Mouse (Mus musculus) liver, embryonic 11.5 days (tissue): ENCODE data around the gene Veph1. TPM values are rescaled to one million over a fixed set of nuclear protein-coding genes. Genes with fewer than 3 reads are reported as not detected.

Source experiments
- ATAC-seq: fragments of 200-750 bp; cut with Nextera tagmentation; replicated peaks from 2 replicates; pipeline ENCODE4 v1.8.0; 2017; ENCODE audit warnings: moderate number of reproducible peaks, mild to moderate bottlenecking, moderate TSS enrichment, moderate library complexity; ENCODE audit not compliant: low FRiP score
- DNase-seq: peaks from one replicate; pipeline ENCODE4 v3.0.0-alpha.2; 2017; ENCODE audit warnings: low spot score
- H3K27ac ChIP-seq: fragments of 300-500 bp; sonication (generic); 2 replicates; pipeline ENCODE4 v1.5.1; 2014; ENCODE audit warnings: mild to moderate bottlenecking, low read depth, low read length, control low read depth
- H3K27me3 ChIP-seq: fragments of 300-500 bp; sonication (generic); replicated peaks from 2 replicates; pipeline ENCODE4 v1.6.1; 2014; ENCODE audit warnings: low read length, mixed read lengths; ENCODE audit not compliant: control insufficient read depth, insufficient read depth
- H3K36me3 ChIP-seq: fragments of 300-500 bp; sonication (generic); 2 replicates; pipeline ENCODE4 v1.6.1; 2014; ENCODE audit warnings: mild to moderate bottlenecking, low read length, moderate library complexity, mixed read lengths; ENCODE audit not compliant: control insufficient read depth, insufficient read depth
- H3K4me1 ChIP-seq: fragments of 300-500 bp; sonication (generic); replicated peaks from 2 replicates; pipeline ENCODE4 v1.6.1; 2014; ENCODE audit warnings: low read length, mixed read lengths; ENCODE audit not compliant: control insufficient read depth, insufficient read depth
- H3K4me2 ChIP-seq: fragments of 300-500 bp; sonication (generic); 2 replicates; pipeline ENCODE4 v1.6.1; 2014; ENCODE audit warnings: mild to moderate bottlenecking, control low read depth, moderate library complexity
- H3K4me3 ChIP-seq: fragments of 300-500 bp; sonication (generic); 2 replicates; pipeline ENCODE4 v1.5.1; 2014; ENCODE audit warnings: low read depth, low read length, control low read depth
- H3K9ac ChIP-seq: fragments of 300-500 bp; sonication (generic); 2 replicates; pipeline ENCODE4 v1.6.1; 2014; ENCODE audit warnings: low read depth, low read length, control low read depth
- H3K9me3 ChIP-seq: fragments of 300-500 bp; sonication (generic); 2 replicates; pipeline ENCODE4 v1.6.1; 2016; ENCODE audit warnings: low read length, inconsistent platforms, mixed read lengths; ENCODE audit not compliant: control insufficient read depth
- WGBS: fragments of 180-500 bp; shearing (Covaris S2); extraction: QIAGEN DNeasy Blood & Tissue Kit; methylation state at CpG from one replicate; pipeline ENCODE4 v1.1.7; 2014; 5-methylcytosine and 5-hydroxymethylcytosine counted together
- polyA plus RNA-seq: library from polyadenylated mRNA; unstranded; fragments of >200 nt; fragmentation: Nextera tagmentation; extraction: Ambion mirVana; gene quantifications from 2 replicates; pipeline ENCODE4 v1.2.1, GENCODE M21; 2014

Gene Veph1
- polyA plus RNA-seq, 1 experiment from 2014 or later = 0.14 TPM

DNA sequence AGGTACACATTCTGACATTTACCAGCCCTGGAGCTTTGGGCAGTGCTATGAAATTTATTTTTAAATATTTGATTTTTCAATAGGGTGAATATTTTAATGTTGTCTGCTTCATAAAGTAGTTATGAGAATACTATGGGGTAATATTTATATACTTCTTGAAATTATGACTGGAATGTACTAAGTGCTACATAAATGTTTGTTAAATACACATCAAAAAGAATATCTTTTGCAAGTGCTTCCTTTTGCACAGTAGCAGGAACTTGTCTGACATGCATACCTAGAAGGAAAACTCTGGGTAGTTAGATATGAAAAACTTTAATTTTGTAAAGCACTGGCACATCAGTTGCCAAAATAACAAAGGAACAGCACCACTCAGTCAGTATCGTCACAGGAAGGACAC lies 13.9 kb upstream of the Veph1 start:
- Histone ChIP-seq H3K9me3 (no peaks in the 10 kb centered on the region), H3K4me3 (no peak overlapping the region), H3K4me1 (no peaks in the 10 kb centered on the region), H3K27ac (no peak overlapping the region), H3K27me3 (no peaks in the 10 kb centered on the region), H3K36me3 (no peaks in the 10 kb centered on the region), H3K9ac (no peak overlapping the region), H3K4me2 (no peak overlapping the region)
- ATAC-seq (no peak), DNase-seq (no peak)
- 81% methylated on average over 1 of the region's 1 CpGs for WGBS

DNA sequence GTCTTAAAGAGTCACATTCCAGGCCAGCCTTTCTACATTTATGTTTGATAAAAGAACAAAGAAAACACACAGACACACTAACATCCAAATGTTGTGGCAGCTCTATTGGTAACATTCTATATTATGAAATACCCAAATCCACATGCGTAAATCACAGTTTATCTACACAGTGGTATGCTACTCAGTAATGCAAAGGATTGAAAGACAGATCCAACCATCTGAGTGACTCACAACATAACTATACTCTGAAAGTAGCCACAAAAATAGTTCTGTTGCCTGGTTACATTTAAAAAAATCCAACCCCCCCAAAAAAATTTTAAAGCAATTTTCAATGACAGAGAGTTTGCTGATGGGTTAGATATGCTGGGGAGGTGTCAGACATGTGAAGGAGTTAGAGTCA lies 12.9 kb upstream of the Veph1 start:
- DNase-seq = no peak
- H3K9ac ChIP-seq = no peak overlapping the region
- 98% methylated on average over 1 of the region's 1 CpGs for WGBS
- H3K27me3 ChIP-seq = no peaks in the 10 kb centered on the region
- H3K27ac ChIP-seq = no peak overlapping the region
- H3K4me1 ChIP-seq = no peaks in the 10 kb centered on the region
- H3K4me2 ChIP-seq = no peak overlapping the region
- no peak for ATAC-seq
- no peak overlapping the region for H3K4me3 ChIP-seq
- no peaks in the 10 kb centered on the region for H3K9me3 ChIP-seq
- no peaks in the 10 kb centered on the region for H3K36me3 ChIP-seq

DNA sequence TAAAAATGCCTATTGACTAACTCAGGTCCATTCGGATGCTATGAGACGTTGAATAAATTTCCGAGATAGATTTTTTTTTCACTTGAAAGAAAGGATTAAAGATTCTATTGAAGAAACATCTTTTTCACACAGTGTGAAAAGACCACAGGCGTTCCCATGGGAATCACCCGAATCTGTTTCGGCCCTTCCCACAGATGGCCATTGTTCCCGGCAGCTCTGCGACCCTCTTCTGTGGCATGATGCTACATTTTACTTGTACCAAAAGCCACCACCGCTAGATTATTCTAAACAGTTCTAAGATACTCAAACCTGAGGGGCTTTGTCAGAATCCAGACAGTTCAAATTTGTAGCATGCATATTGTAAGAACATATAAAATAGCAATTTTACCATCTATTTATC lies 1.4 kb downstream of the Veph1 start:
- Histone ChIP-seq H3K4me3 (no peak overlapping the region), H3K4me1 (no peaks in the 10 kb centered on the region), H3K4me2 (no peak overlapping the region), H3K27ac (no peak overlapping the region), H3K36me3 (no peaks in the 10 kb centered on the region), H3K9ac (no peak overlapping the region), H3K27me3 (no peaks in the 10 kb centered on the region), H3K9me3 (no peaks in the 10 kb centered on the region)
- ATAC-seq = no peak
- 88% methylated on average over 9 of the region's 9 CpGs for WGBS
- DNase-seq = no peak

DNA sequence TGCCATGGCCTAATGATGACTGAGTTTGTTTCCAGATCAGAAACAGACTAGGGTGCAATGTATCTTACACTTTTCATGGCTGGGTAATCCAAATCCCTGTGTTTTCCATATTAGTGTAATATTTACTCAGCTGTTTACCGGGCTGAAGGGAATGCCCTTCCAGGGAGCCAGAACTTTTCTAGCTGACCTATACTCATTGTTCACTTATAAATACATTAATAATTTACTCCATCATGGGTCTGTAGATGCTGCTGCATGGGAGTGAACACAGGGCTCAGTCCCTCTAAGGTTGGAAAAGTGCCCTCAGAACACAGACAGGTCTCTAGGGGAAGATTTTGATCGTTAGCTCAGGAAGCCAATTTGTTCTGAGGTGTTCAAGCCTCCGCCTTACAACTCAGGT lies 1.9 kb downstream of the Veph1 start:
- ATAC-seq = no peak
- Histone ChIP-seq H3K36me3 (no peaks in the 10 kb centered on the region), H3K9ac (no peak overlapping the region), H3K4me1 (no peaks in the 10 kb centered on the region), H3K9me3 (no peaks in the 10 kb centered on the region), H3K4me3 (no peak overlapping the region), H3K4me2 (no peak overlapping the region), H3K27me3 (no peaks in the 10 kb centered on the region), H3K27ac (no peak overlapping the region)
- no peak for DNase-seq
- WGBS = 85% methylated on average over 3 of the region's 3 CpGs

DNA sequence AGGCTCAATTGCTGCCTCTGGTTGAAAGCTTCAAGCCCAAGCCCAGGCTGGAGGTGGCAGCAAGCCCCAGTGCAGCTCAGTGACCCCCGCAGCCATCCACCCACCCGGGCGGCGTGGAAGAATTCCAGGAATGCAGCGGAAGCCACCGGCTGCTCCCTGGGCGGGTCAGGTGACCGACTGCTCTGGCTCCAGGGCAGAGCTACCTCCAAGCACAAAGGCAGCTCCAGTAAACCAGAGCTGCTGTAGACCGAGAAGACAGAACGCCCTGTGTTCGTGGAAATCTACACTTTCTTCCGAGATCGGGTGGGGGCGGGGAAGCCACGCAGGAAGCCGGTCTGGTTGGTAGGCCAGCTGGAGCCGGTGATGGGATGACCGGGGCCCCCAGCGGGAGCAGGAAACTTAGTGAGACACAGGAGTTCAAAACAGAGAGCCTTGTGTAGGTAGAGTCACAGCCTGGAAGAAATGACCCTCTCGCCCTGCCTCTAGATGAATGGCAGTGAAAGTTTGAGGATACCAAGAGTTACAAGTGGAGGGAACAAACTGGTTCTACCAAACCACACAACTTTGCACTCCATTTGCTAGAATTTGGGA lies 4.2 kb downstream of the Veph1 start:
- H3K27ac ChIP-seq = no peak overlapping the region
- peak; percentile 67; the same call in 1 of the 2 replicates for ATAC-seq
- 11% methylated on average over 20 of the region's 20 CpGs for WGBS

DNA sequence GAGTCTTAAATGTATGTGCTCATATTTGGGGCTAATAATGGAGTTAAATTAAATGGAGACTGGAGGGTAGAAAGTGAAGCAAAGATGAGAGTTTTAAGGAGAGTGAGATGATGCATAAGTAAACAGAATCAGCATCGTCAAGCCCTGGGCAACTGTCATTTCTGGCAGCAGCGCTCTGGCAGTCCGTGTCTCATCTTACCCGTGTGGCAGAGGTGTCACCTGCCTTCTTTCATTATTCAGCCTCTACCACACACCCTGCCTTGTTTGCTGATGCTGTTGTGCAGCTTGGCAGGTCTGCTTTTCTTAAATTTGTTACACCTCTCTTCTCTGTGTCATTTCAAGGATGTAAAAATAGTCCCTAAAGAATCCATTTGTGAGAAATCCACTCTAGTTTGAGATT lies 33.4 kb downstream of the Veph1 start:
- Histone ChIP-seq H3K27ac (no peak overlapping the region), H3K4me3 (no peak overlapping the region), H3K4me2 (no peak overlapping the region), H3K4me1 (no peaks in the 10 kb centered on the region), H3K9me3 (no peaks in the 10 kb centered on the region), H3K27me3 (no peaks in the 10 kb centered on the region), H3K9ac (no peak overlapping the region), H3K36me3 (no peaks in the 10 kb centered on the region)
- ATAC-seq (no peak), DNase-seq (no peak)
- WGBS = 81% methylated on average over 4 of the region's 4 CpGs

More for the DNA sequence above, 4.2 kb downstream of the Veph1 start:
- H3K4me2 ChIP-seq = peak overlapping the region; percentile 58
- H3K9ac ChIP-seq = 0 out of 2 replicates have a peak overlapping the region, but pooled peaks have one; percentile 25
- peak overlapping the region; percentile 10; the same call in 1 of the 2 replicates for H3K4me3 ChIP-seq
- peak; percentile 46 for DNase-seq
- no peaks in the 10 kb centered on the region for H3K27me3 ChIP-seq
- no peaks in the 10 kb centered on the region for H3K36me3 ChIP-seq
- no peaks in the 10 kb centered on the region for H3K9me3 ChIP-seq
- no peaks in the 10 kb centered on the region for H3K4me1 ChIP-seq

DNA sequence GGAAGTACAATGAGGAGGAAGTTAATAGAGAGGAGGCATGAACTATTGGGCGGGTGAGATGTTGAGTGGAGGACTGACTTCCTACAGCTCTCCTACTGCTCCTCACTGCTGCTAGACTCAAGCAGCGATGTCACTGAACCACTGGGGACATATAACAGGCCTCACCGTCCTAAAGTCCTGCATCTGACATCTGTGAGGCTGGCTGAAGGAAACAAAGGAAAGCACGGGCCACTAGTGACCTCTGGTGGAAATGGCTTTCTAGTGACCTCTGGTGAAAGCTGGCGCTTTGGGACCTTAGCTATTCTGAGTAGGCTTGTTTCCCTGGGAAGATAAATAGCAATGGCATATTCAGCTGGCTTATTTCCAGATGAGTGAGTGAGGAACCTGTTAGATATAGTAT lies 34.3 kb downstream of the Veph1 start:
- ATAC-seq = no peak
- H3K36me3 ChIP-seq = no peaks in the 10 kb centered on the region
- no peak for DNase-seq
- H3K27me3 ChIP-seq = no peaks in the 10 kb centered on the region
- no peak overlapping the region for H3K27ac ChIP-seq
- H3K9ac ChIP-seq = no peak overlapping the region
- no peak overlapping the region for H3K4me2 ChIP-seq
- no peak overlapping the region for H3K4me3 ChIP-seq
- H3K9me3 ChIP-seq = no peaks in the 10 kb centered on the region
- no peaks in the 10 kb centered on the region for H3K4me1 ChIP-seq
- WGBS = 28% methylated on average over 5 of the region's 5 CpGs

DNA sequence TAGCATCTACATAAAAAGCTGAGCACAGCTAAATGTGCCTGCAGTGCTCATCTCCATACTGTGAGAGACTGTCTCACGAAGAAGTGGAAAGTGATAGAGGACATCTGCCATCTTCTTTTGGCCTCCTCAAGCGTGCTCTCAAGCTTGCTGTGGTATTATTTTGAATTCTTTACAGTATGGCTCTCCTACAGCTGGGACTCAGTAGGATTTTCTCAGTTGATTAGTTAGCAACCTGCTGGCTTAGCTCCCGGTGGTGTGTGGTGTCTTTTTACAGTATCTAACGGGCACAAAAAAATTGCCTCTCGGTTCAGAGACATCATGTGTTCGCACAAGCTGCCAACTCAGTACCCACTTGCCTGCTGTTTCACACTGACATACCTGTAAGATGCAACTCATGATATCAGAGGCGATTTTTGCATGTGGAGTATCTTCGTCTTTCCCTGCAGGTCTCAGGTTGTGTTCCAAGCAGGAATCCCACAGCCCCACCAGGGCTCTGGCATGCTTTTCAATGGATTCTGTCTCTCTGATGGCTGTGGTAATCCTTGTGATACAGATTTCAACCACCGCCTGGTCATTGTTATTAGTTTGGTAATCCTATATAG lies 42.0 kb downstream of the Veph1 start:
- Histone ChIP-seq H3K9ac (no peak overlapping the region), H3K9me3 (no peaks in the 10 kb centered on the region), H3K4me1 (no peaks in the 10 kb centered on the region), H3K27me3 (no peaks in the 10 kb centered on the region), H3K4me2 (no peak overlapping the region), H3K4me3 (no peak overlapping the region), H3K27ac (no peak overlapping the region), H3K36me3 (no peaks in the 10 kb centered on the region)
- DNase-seq = no peak
- WGBS = 79% methylated on average over 9 of the region's 9 CpGs
- ATAC-seq = no peak

DNA sequence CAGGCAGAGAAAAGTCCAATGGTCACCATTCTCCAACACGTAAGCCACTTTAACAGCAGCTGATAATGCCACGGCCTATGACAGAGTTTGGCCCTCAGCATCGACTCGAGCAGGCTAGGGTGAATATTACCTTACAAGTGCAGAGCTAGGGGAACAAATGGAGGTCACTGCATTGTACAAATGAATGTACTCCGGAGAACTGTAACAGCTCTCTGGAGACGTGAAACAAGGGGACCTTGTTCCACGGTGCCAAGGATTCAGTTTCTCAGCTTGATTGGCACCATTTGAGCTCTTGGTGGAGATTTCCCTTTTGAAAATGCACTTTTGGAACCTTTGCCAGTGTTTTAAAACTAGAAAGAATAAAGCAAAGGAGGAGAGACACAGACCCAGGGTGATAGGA lies 44.8 kb downstream of the Veph1 start:
- Histone ChIP-seq H3K9ac (no peak overlapping the region), H3K36me3 (no peaks in the 10 kb centered on the region), H3K9me3 (no peaks in the 10 kb centered on the region), H3K27ac (no peak overlapping the region), H3K4me1 (no peaks in the 10 kb centered on the region), H3K4me3 (no peak overlapping the region), H3K27me3 (no peaks in the 10 kb centered on the region), H3K4me2 (no peak overlapping the region)
- ATAC-seq (no peak), DNase-seq (no peak)
- 86% methylated on average over 7 of the region's 7 CpGs for WGBS
